In genomic region chr10:117630176-117630575, GRCm38 (mm10) we compare ENCODE assay signal across 9 mouse cellular contexts. TPM values are rescaled to one million over a fixed set of nuclear protein-coding genes. Genes with fewer than 3 reads are reported as not detected.
DNase-seq lines count a peak whose midpoint lies in the region; ATAC-seq lines count a peak whose summit lies in the region.
"Had no signal": no experiment of that assay in that cellular context is flagged by ENCODE, and none has a peak within 500 bp of the region (broad histone marks: within the 10 kb centered on the region; RNA-seq: fewer than 3 reads in every experiment).

No protein-coding gene starts in this region.

- H3K36me3 ChIP-seq in forebrain, embryonic 11.5 days (ENCODE audit: control insufficient read depth, insufficient read depth, low read length): no peaks in the 10 kb centered on the region
- H3K36me3 ChIP-seq in forebrain, embryonic 12.5 days (replicated peaks): no peaks in the 10 kb centered on the region
- H3K36me3 ChIP-seq in lung, embryonic 16.5 days (ENCODE audit: control insufficient read depth, insufficient read depth, low read length): peaks cover 11% of the 10 kb centered on the region; the same call in 1 of the 2 replicates
- no peaks in the 10 kb centered on the region for H3K36me3 ChIP-seq in intestine, embryonic 15.5 days
- H3K36me3 ChIP-seq in neural tube, embryonic 15.5 days: no peaks in the 10 kb centered on the region

- WGBS in forebrain, embryonic 11.5 days: 27% methylated on average over 8 of the region's 8 CpGs
- 33% methylated on average over 8 of the region's 8 CpGs for WGBS in forebrain, embryonic 12.5 days
- 22% methylated on average over 8 of the region's 8 CpGs for WGBS in lung, embryonic 16.5 days
- 18% methylated on average over 8 of the region's 8 CpGs for WGBS in intestine, embryonic 15.5 days
- 17% methylated on average over 8 of the region's 8 CpGs for WGBS in neural tube, embryonic 15.5 days

- no peak for ATAC-seq in forebrain, embryonic 11.5 days (replicated peaks; ENCODE audit: low FRiP score)
- no peak for ATAC-seq in forebrain, embryonic 12.5 days (ENCODE audit: low FRiP score)
- no peak for ATAC-seq in lung, embryonic 16.5 days (ENCODE audit: low read depth)
- ATAC-seq in intestine, embryonic 15.5 days: no peak
- ATAC-seq in neural tube, embryonic 15.5 days (ENCODE audit: low FRiP score): no peak

- H3K27ac ChIP-seq in forebrain, embryonic 11.5 days (ENCODE audit: low read depth, low read length): no peak overlapping the region
- H3K27ac ChIP-seq in forebrain, embryonic 12.5 days: no peak overlapping the region
- H3K27ac ChIP-seq in lung, embryonic 16.5 days (ENCODE audit: low read length): no peak overlapping the region
- H3K27ac ChIP-seq in intestine, embryonic 15.5 days: no peak overlapping the region
- H3K27ac ChIP-seq in neural tube, embryonic 15.5 days (replicated peaks): no peak overlapping the region

- no peaks in the 10 kb centered on the region for H3K9me3 ChIP-seq in forebrain, embryonic 11.5 days (ENCODE audit: control insufficient read depth, low read length)
- H3K9me3 ChIP-seq in forebrain, embryonic 12.5 days: no peaks in the 10 kb centered on the region
- peaks cover 3% of the 10 kb centered on the region for H3K9me3 ChIP-seq in lung, embryonic 16.5 days (ENCODE audit: control insufficient read depth, low read length)
- H3K9me3 ChIP-seq in intestine, embryonic 15.5 days: no peaks in the 10 kb centered on the region
- no peaks in the 10 kb centered on the region for H3K9me3 ChIP-seq in neural tube, embryonic 15.5 days (replicated peaks)

- peaks cover 37% of the 10 kb centered on the region for H3K27me3 ChIP-seq in forebrain, embryonic 11.5 days (ENCODE audit: control insufficient read depth, insufficient read depth, low read length)
- peaks cover 52% of the 10 kb centered on the region for H3K27me3 ChIP-seq in forebrain, embryonic 12.5 days
- peaks cover 14% of the 10 kb centered on the region; the same call in 1 of the 2 replicates for H3K27me3 ChIP-seq in lung, embryonic 16.5 days (ENCODE audit: control insufficient read depth, insufficient read depth, low read depth, low read length)
- peaks cover 5% of the 10 kb centered on the region; the same call in 1 of the 2 replicates for H3K27me3 ChIP-seq in intestine, embryonic 15.5 days (replicated peaks)
- peaks cover 46% of the 10 kb centered on the region for H3K27me3 ChIP-seq in neural tube, embryonic 15.5 days (replicated peaks)

- H3K9ac ChIP-seq in forebrain, embryonic 11.5 days (ENCODE audit: low read length): no peak overlapping the region
- no peak overlapping the region for H3K9ac ChIP-seq in forebrain, embryonic 12.5 days
- peak overlapping the region; percentile 60; the same call in 1 of the 2 replicates for H3K9ac ChIP-seq in lung, embryonic 16.5 days (ENCODE audit: low read length)
- no peak overlapping the region for H3K9ac ChIP-seq in intestine, embryonic 15.5 days
- no peak overlapping the region for H3K9ac ChIP-seq in neural tube, embryonic 15.5 days (replicated peaks)

- no peak overlapping the region for H3K4me3 ChIP-seq in forebrain, embryonic 11.5 days (ENCODE audit: low read depth, low read length)
- H3K4me3 ChIP-seq in forebrain, embryonic 12.5 days (replicated peaks): no peak overlapping the region
- H3K4me3 ChIP-seq in lung, embryonic 16.5 days (ENCODE audit: low read length): peak overlapping the region; percentile 58
- H3K4me3 ChIP-seq in intestine, embryonic 15.5 days (replicated peaks): peak overlapping the region; percentile 71
- peak overlapping the region; percentile 54 for H3K4me3 ChIP-seq in neural tube, embryonic 15.5 days (replicated peaks)

- H3K4me1 ChIP-seq in forebrain, embryonic 11.5 days (replicated peaks; ENCODE audit: control insufficient read depth, insufficient read depth, low read length): peaks cover 7% of the 10 kb centered on the region; the same call in 1 of the 2 replicates
- H3K4me1 ChIP-seq in forebrain, embryonic 12.5 days: peaks cover 17% of the 10 kb centered on the region
- H3K4me1 ChIP-seq in lung, embryonic 16.5 days (replicated peaks; ENCODE audit: control insufficient read depth, insufficient read depth, low read length): peaks cover 7% of the 10 kb centered on the region
- H3K4me1 ChIP-seq in intestine, embryonic 15.5 days (replicated peaks): peaks cover 11% of the 10 kb centered on the region
- H3K4me1 ChIP-seq in neural tube, embryonic 15.5 days: peaks cover 15% of the 10 kb centered on the region

- peak overlapping the region; percentile 88; the same call in 1 of the 2 replicates for H3K4me2 ChIP-seq in forebrain, embryonic 11.5 days (ENCODE audit: low read depth, low read length, severe bottlenecking)
- no peak overlapping the region; the same call in 1 of the 2 replicates for H3K4me2 ChIP-seq in forebrain, embryonic 12.5 days
- peak overlapping the region; percentile 83 for H3K4me2 ChIP-seq in lung, embryonic 16.5 days (ENCODE audit: low read depth, low read length)
- H3K4me2 ChIP-seq in intestine, embryonic 15.5 days (replicated peaks): peak overlapping the region; percentile 98
- peak overlapping the region; percentile 96 for H3K4me2 ChIP-seq in neural tube, embryonic 15.5 days

- DNase-seq in forebrain, embryonic 11.5 days (ENCODE audit: low spot score): no peak
- DNase-seq in lung, postnatal 25 days (ENCODE audit: low spot score): no peak
- no peak for DNase-seq in adrenal gland, adult 18-20 months (ENCODE audit: low spot score in 2 of 2)
- no peak for DNase-seq in thymus, adult 18-20 months
- DNase-seq: cerebellum, adult 2 months had no signal

RNA-seq across cellular contexts. Expression of gene Cpm, which starts 0.9 kb away (rescaled TPM):
- polyA plus RNA-seq in forebrain, embryonic 11.5 days (2014; fragmentation: Nextera tagmentation; extraction: Ambion mirVana): 4.1 and 5.0 TPM in 2 replicates
- 5.2 and 6.5 TPM in 2 replicates for polyA plus RNA-seq in forebrain, embryonic 12.5 days (2016; fragmentation: Nextera tagmentation; extraction: Ambion mirVana)
- 83.7 and 86.9 TPM in 2 replicates for polyA plus RNA-seq in lung, embryonic 16.5 days (2015; fragmentation: Nextera tagmentation; extraction: Ambion mirVana)
- polyA plus RNA-seq in intestine, embryonic 15.5 days (2015; fragmentation: Nextera tagmentation; extraction: Ambion mirVana): 44.4 and 50.7 TPM in 2 replicates
- 4.1 and 12.9 TPM in 2 replicates for polyA plus RNA-seq in neural tube, embryonic 15.5 days (2015; fragmentation: Nextera tagmentation; extraction: Ambion mirVana)
- 10 to 100 TPM; 20.3 to 33.2 TPM for total RNA-seq in adrenal gland, adult 18-20 months (2021)

Comparison
In these comparisons a context has a peak if more than half of its experiments do, and no peak if none do; other contexts are left out.
1. H3K4me3 ChIP-seq: peak in lung, embryonic 16.5 days (single experiment), intestine, embryonic 15.5 days (single experiment) and neural tube, embryonic 15.5 days (single experiment); none in forebrain, embryonic 11.5 days (single experiment) and forebrain, embryonic 12.5 days (single experiment).